Mouse (Mus musculus) E14TG2a.4 (cell line): ENCODE data around the gene Ksr1.

Experiments used
- H3K27me3 ChIP-seq: 2 replicates; pipeline ENCODE4 v1.6.1; 2014; ENCODE audit warnings: low read length, control low read depth; ENCODE audit not compliant: insufficient read depth
- H3K36me3 ChIP-seq: 2 replicates; pipeline ENCODE4 v1.6.1; 2014; ENCODE audit warnings: low read length, control low read depth; ENCODE audit not compliant: insufficient read depth
- H3K4me1 ChIP-seq: replicated peaks from 2 replicates; pipeline ENCODE4 v1.6.1; 2014; ENCODE audit warnings: low read depth, low read length, control low read depth
- H3K4me3 ChIP-seq: replicated peaks from 2 replicates; pipeline ENCODE4 v1.5.1; 2014; ENCODE audit warnings: mild to moderate bottlenecking, low read length
- H3K9me3 ChIP-seq: 2 replicates; pipeline ENCODE4 v1.6.1; 2014; ENCODE audit warnings: low read length, control low read depth
- CTCF ChIP-seq: conservative IDR thresholded peaks from 2 replicates; pipeline ENCODE4 v1.5.1; 2014; ENCODE audit warnings: low read length
- NANOG ChIP-seq: IDR thresholded peaks from 2 replicates; pipeline ENCODE4 v1.6.1; 2014; ENCODE audit warnings: borderline replicate concordance, low read length, mixed read lengths
- POU5F1 ChIP-seq: IDR thresholded peaks from 2 replicates; pipeline ENCODE4 v1.6.1; 2014; ENCODE audit warnings: low read length, borderline replicate concordance

Ksr1 gene

GRCm38 (mm10) chr11:79111864-79112558, 34.2 kb downstream of the Ksr1 start:
- H3K4me1 ChIP-seq: peaks cover 25% of the 10 kb centered on the region
- H3K4me3 ChIP-seq: peak overlapping the region; percentile 46
- H3K9me3 ChIP-seq: no peaks in the 10 kb centered on the region
- H3K36me3 ChIP-seq: 0 out of 2 replicates have a peak, but pooled peaks cover 5% of the 10 kb centered on the region
- TF ChIP-seq POU5F1 (no peak), NANOG (no peak), CTCF (no peak)
- H3K27me3 ChIP-seq: no peaks in the 10 kb centered on the region

GRCm38 (mm10) chr11:79110446-79110845, 35.8 kb downstream of the Ksr1 start:
- Histone ChIP-seq H3K27me3 (no peaks in the 10 kb centered on the region), H3K4me1 (peaks cover 23% of the 10 kb centered on the region), H3K4me3 (no peak overlapping the region), H3K36me3 (0 out of 2 replicates have a peak, but pooled peaks cover 10% of the 10 kb centered on the region), H3K9me3 (no peaks in the 10 kb centered on the region)
- TF ChIP-seq CTCF: no peak
- no peak for TF ChIP-seq POU5F1
- TF ChIP-seq NANOG: no peak

GRCm38 (mm10) chr11:79107934-79108333, 38.3 kb downstream of the Ksr1 start:
- TF ChIP-seq NANOG (no peak), POU5F1 (no peak), CTCF (no peak)
- Histone ChIP-seq H3K36me3 (0 out of 2 replicates have a peak, but pooled peaks cover 10% of the 10 kb centered on the region), H3K9me3 (no peaks in the 10 kb centered on the region), H3K27me3 (no peaks in the 10 kb centered on the region), H3K4me3 (no peak overlapping the region), H3K4me1 (peaks cover 38% of the 10 kb centered on the region)

- TF ChIP-seq CTCF (no peak), POU5F1 (no peak), NANOG (no peak)
- peaks cover 40% of the 10 kb centered on the region for H3K4me1 ChIP-seq
- no peak overlapping the region for H3K4me3 ChIP-seq
- no peaks in the 10 kb centered on the region for H3K27me3 ChIP-seq
- H3K36me3 ChIP-seq: peaks cover 15% of the 10 kb centered on the region
- H3K9me3 ChIP-seq: no peaks in the 10 kb centered on the region
Observed at GRCm38 (mm10) chr11:79104998-79105397, 41.2 kb downstream of the Ksr1 start.

GRCm38 (mm10) chr11:79104538-79104937, 41.7 kb downstream of the Ksr1 start:
- Histone ChIP-seq H3K4me1 (peaks cover 40% of the 10 kb centered on the region), H3K4me3 (no peak overlapping the region), H3K36me3 (peaks cover 15% of the 10 kb centered on the region), H3K27me3 (no peaks in the 10 kb centered on the region), H3K9me3 (no peaks in the 10 kb centered on the region)
- TF ChIP-seq POU5F1 (no peak), NANOG (no peak), CTCF (no peak)

GRCm38 (mm10) chr11:79104096-79104495, 42.1 kb downstream of the Ksr1 start:
- TF ChIP-seq POU5F1 (no peak), NANOG (no peak), CTCF (no peak)
- H3K9me3 ChIP-seq: no peaks in the 10 kb centered on the region
- peaks cover 43% of the 10 kb centered on the region for H3K4me1 ChIP-seq
- peaks cover 15% of the 10 kb centered on the region for H3K36me3 ChIP-seq
- H3K27me3 ChIP-seq: no peaks in the 10 kb centered on the region
- H3K4me3 ChIP-seq: no peak overlapping the region

- peaks cover 49% of the 10 kb centered on the region for H3K4me1 ChIP-seq
Observed at GRCm38 (mm10) chr11:79103461-79103869, 42.7 kb downstream of the Ksr1 start.

GRCm38 (mm10) chr11:79102280-79102679, 43.9 kb downstream of the Ksr1 start:
- H3K36me3 ChIP-seq: peaks cover 12% of the 10 kb centered on the region
- peak overlapping the region; percentile 41; the same call in 1 of the 2 replicates for H3K4me3 ChIP-seq
- no peaks in the 10 kb centered on the region for H3K9me3 ChIP-seq
- no peaks in the 10 kb centered on the region for H3K27me3 ChIP-seq
- peaks cover 61% of the 10 kb centered on the region for H3K4me1 ChIP-seq
- no peak for TF ChIP-seq POU5F1
- TF ChIP-seq CTCF: peak; percentile 58
- TF ChIP-seq NANOG: no peak

More at GRCm38 (mm10) chr11:79103461-79103869, 42.7 kb downstream of the Ksr1 start:
- Histone ChIP-seq H3K9me3 (no peaks in the 10 kb centered on the region), H3K36me3 (peaks cover 15% of the 10 kb centered on the region), H3K27me3 (no peaks in the 10 kb centered on the region), H3K4me3 (peak overlapping the region; percentile 41)
- no peak for TF ChIP-seq POU5F1

GRCm38 (mm10) chr11:79101568-79101967, 44.6 kb downstream of the Ksr1 start:
- Histone ChIP-seq H3K36me3 (peaks cover 5% of the 10 kb centered on the region), H3K9me3 (no peaks in the 10 kb centered on the region), H3K4me3 (no peak overlapping the region), H3K27me3 (no peaks in the 10 kb centered on the region), H3K4me1 (peaks cover 68% of the 10 kb centered on the region)
- no peak for TF ChIP-seq POU5F1
- no peak for TF ChIP-seq CTCF
- no peak for TF ChIP-seq NANOG
